Mouse (Mus musculus): Measurements from ENCODE around the gene Fry. TPM values are rescaled to one million over a fixed set of nuclear protein-coding genes. Genes with fewer than 3 reads are reported as not detected.

Gene Fry
- polyA plus RNA-seq, 1 experiment, result 2.9 TPM

DNA sequence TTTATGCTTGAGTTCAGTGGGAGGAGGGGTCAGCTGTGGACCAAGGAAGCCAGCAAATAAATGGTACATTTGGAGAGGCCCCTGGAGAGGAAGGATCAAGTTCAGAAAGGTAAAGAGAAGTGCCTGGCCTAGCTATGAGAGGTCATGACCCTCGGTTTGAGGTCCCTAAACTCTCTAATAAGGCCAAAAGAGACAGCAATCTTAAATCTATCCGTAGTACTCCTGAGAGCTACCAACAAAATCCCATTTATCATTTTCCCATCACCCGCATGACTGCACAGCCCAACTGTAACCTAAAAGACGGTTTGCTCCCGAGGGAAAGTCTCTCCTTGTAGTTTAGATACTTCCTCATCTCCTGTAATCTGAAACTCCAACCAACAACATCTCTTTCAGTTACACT is 264.0 kb downstream of the Fry start:
- TF ChIP-seq CTCF (IDR thresholded peaks at IDR 0.05; ENCODE audit: borderline replicate concordance, insufficient read depth, low read length), result no peak
- TF ChIP-seq POLR2A (IDR thresholded peaks at IDR 0.05; ENCODE audit: low read depth, low read length), result no peak
- no peak overlapping the region for H3K27ac ChIP-seq (ENCODE audit: insufficient read depth, low read length)
- H3K4me3 ChIP-seq (ENCODE audit: insufficient read depth, low read length), result no peak overlapping the region
- peaks cover 4% of the 10 kb centered on the region; the same call in 1 of the 2 replicates for H3K4me1 ChIP-seq (ENCODE audit: control insufficient read depth, insufficient read depth, low read length)

DNA sequence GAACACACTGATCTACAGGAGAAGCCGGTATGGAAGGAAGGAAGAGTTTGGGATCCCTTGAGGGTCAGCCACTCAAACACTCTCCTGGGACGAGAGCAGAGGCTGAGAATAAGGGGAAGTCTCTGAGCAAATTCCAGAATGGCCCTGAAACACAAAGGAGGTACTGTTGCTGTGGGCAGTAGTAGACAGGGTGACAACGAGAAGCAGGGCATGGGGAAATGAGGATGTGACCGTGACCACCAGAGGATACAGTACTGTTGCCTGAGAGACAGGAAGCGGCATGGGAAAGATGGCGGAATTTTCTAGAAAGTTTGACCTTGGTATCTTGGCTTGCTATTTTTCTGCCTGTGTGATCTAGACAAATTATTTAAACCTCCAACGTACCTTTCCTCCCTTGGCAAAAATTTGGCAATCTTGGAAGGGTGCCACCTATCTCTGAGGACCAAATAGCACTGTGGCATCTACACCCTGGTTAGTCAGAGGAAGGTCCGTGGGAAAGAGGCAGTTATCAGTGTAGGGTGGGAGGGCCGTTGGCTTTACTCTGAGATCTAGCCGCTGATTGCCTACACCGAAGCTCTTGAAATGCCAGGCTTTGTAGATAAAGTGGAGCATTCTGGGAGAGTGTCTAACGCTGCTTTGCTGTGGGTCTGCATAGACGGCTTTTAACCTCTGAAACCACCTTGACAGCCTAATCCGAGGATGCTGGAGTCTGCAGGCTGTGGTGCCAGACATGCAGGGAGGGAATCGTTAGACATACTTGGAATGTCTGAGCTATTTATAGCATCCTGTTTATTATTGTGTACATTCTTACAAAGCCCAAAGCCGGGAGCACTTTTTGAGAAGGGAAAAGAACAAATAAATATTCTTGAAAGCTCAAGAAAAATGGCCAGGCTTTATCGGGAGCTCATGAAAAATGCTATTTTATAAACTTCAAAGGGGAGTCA is 266.1 kb downstream of the Fry start:
- Histone ChIP-seq H3K4me1 (ENCODE audit: control insufficient read depth, insufficient read depth, low read length) (peaks cover 4% of the 10 kb centered on the region; the same call in 1 of the 2 replicates), H3K4me3 (ENCODE audit: insufficient read depth, low read length) (no peak overlapping the region), H3K27ac (ENCODE audit: insufficient read depth, low read length) (no peak overlapping the region)
- TF ChIP-seq CTCF (IDR thresholded peaks at IDR 0.05; ENCODE audit: borderline replicate concordance, insufficient read depth, low read length) (no peak), POLR2A (IDR thresholded peaks at IDR 0.05; ENCODE audit: low read depth, low read length) (no peak)

DNA sequence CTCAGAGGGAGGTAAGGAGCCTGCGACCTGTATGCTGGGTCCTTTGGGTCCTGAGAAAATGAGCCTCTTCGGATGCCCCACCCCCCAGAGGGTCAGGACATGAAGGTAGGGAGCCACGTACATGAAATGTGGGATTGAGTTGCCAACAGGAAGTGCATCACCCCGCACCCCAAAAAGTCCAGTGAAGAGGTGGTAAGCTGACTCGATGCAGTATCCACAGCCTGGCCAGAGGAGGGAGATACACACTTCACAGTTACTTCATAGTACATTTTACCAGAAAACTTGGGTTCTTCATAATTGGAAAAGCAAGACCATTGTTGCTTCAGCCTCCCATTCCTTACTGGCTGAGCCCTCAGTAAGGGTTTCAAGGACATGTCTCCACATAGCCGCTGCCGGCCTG is 266.8 kb downstream of the Fry start:
- peaks cover 4% of the 10 kb centered on the region; the same call in 1 of the 2 replicates for H3K4me1 ChIP-seq (ENCODE audit: control insufficient read depth, insufficient read depth, low read length)
- no peak overlapping the region for H3K27ac ChIP-seq (ENCODE audit: insufficient read depth, low read length)
- H3K4me3 ChIP-seq (ENCODE audit: insufficient read depth, low read length), result no peak overlapping the region
- TF ChIP-seq POLR2A (IDR thresholded peaks at IDR 0.05; ENCODE audit: low read depth, low read length), result no peak
- no peak for TF ChIP-seq CTCF (IDR thresholded peaks at IDR 0.05; ENCODE audit: borderline replicate concordance, insufficient read depth, low read length)

DNA sequence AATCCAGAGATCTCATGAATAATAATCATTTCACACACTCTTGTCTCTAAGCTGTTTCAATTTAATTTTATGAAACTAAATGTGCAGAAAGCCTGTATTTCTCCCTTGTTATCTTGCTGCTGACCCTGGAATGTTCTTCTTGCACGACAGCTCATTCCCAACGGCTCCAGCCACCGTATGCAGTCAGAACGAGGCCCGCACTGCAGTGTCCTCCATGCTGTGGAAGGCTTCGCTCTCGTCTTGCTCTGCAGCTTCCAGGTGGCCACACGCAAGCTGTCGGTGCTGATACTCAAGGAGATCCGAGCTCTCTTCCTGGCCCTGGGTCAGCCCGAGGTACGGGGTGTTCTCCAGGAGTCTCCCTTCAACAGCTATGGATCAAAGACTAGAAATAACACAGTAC is 270.2 kb downstream of the Fry start:
- TF ChIP-seq POLR2A (IDR thresholded peaks at IDR 0.05; ENCODE audit: low read depth, low read length) (no peak), CTCF (IDR thresholded peaks at IDR 0.05; ENCODE audit: borderline replicate concordance, insufficient read depth, low read length) (no peak)
- H3K27ac ChIP-seq (ENCODE audit: insufficient read depth, low read length), result no peak overlapping the region
- H3K4me1 ChIP-seq (ENCODE audit: control insufficient read depth, insufficient read depth, low read length), result peaks cover 4% of the 10 kb centered on the region; the same call in 1 of the 2 replicates
- no peak overlapping the region for H3K4me3 ChIP-seq (ENCODE audit: insufficient read depth, low read length)

DNA sequence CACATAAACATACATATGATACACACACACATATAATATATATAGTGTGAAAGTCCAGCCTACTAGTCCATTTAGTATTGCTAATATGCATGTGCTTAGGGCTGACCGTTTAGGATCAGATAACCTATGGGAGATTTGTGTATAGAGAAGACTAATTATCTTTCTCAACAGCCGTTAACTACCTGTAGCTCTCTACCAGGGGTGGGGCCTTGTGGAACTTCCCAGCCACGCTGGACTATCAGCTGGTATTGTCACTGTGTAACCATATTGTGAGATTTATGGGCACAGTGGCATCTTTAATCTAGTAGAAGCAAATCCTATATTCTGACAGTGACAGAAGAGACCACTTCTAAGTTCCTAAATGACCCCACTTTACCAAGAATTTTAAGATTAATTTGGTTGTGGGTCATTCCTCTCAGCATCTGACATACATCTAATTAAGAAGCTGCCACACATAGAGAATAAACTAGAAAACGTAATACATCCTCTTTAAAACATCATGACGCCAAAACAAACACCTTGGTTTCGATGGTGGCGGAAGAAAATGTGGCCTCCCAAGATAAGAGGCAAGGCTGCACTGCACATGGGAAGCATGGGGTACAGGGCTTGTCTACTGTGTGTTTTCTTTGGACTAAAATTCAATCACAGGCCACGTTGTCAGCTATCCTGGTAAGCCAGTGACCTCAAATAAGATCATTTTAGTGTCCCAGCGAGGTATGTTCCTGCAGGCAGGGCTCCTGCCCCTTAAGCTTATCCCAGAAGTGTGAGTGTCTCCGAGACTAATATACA is 271.3 kb downstream of the Fry start:
- Histone ChIP-seq H3K27ac (ENCODE audit: insufficient read depth, low read length) (no peak overlapping the region), H3K4me3 (ENCODE audit: insufficient read depth, low read length) (no peak overlapping the region), H3K4me1 (ENCODE audit: control insufficient read depth, insufficient read depth, low read length) (peaks cover under 1% of the 10 kb centered on the region; the same call in 1 of the 2 replicates)
- TF ChIP-seq CTCF (IDR thresholded peaks at IDR 0.05; ENCODE audit: borderline replicate concordance, insufficient read depth, low read length), result no peak
- TF ChIP-seq POLR2A (IDR thresholded peaks at IDR 0.05; ENCODE audit: low read depth, low read length), result no peak

DNA sequence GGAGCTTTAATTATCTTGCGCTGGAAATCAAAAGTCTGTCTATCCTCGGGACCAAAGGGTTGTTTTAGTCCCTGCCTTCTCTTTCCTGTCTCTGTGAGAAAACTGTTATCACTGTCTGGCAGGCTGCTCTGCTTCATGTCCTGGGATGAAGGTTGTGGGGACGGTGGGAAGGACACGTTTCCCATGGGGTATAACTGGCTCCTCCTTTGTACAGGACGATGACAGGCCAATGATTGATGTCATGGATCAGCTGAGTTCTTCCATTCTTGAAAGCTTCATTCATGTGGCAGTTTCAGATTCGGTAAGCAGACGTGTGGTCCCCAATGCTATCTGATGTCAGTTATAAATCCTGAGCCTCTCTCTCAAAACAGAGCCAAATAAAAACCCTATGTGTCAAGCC is 272.0 kb downstream of the Fry start:
- Histone ChIP-seq H3K27ac (ENCODE audit: insufficient read depth, low read length) (no peak overlapping the region), H3K4me3 (ENCODE audit: insufficient read depth, low read length) (no peak overlapping the region), H3K4me1 (ENCODE audit: control insufficient read depth, insufficient read depth, low read length) (no peaks in the 10 kb centered on the region)
- TF ChIP-seq POLR2A (IDR thresholded peaks at IDR 0.05; ENCODE audit: low read depth, low read length) (no peak), CTCF (IDR thresholded peaks at IDR 0.05; ENCODE audit: borderline replicate concordance, insufficient read depth, low read length) (no peak)

DNA sequence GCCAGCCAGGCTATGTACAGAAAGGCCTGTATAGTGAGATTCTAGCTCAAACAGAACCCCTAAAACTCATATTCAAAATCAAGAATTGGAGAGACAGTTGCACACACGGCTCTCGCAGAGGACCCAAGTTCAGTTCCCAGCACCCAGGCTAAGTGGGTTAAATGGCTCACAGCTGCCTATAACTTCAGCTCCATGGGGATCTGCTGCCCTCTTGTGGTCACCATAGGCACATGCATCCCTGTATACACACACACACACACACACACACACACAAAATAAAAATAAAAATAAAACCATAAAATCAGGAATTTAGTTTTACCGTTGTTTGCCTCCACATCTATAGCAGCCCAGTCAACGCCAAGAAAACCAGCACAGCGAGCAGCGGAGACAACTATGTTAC is 276.2 kb downstream of the Fry start:
- Histone ChIP-seq H3K27ac (ENCODE audit: insufficient read depth, low read length) (no peak overlapping the region), H3K4me1 (ENCODE audit: control insufficient read depth, insufficient read depth, low read length) (no peaks in the 10 kb centered on the region), H3K4me3 (ENCODE audit: insufficient read depth, low read length) (no peak overlapping the region)
- TF ChIP-seq POLR2A (IDR thresholded peaks at IDR 0.05; ENCODE audit: low read depth, low read length) (no peak), CTCF (IDR thresholded peaks at IDR 0.05; ENCODE audit: borderline replicate concordance, insufficient read depth, low read length) (no peak)

DNA sequence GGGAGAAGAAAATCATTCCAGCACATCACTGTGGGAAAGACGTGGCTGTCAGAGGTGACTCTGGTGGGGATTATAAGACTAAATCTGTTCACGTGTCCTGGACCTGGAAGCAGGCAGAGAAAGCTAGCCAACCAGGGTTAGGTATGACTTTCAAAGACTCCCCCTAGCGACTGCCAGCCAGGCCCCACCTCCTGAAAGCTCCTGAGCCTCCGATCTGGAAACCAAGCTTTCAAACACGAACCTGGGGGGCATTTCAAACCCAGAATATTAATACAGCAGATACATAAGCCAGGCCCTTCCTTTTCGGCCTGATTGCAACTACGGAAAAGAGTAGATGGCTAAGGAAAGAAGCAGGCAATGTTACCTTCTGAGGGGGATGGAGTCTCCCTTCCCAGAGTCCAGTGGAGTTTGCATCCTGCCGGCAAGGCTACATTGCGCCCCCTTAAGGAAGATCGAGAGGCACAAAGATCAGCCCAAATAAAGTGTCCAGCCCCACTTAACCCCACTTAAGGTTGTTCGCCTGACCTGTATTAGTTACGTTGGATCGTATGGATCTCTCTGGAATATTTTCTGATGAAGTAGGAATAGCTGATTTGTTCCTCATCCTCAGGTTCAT is 284.5 kb downstream of the Fry start:
- Histone ChIP-seq H3K4me3 (ENCODE audit: insufficient read depth, low read length) (no peak overlapping the region), H3K27ac (ENCODE audit: insufficient read depth, low read length) (no peak overlapping the region), H3K4me1 (ENCODE audit: control insufficient read depth, insufficient read depth, low read length) (no peaks in the 10 kb centered on the region; the same call in 1 of the 2 replicates)
- no peak for TF ChIP-seq POLR2A (IDR thresholded peaks at IDR 0.05; ENCODE audit: low read depth, low read length)
- TF ChIP-seq CTCF (IDR thresholded peaks at IDR 0.05; ENCODE audit: borderline replicate concordance, insufficient read depth, low read length), result no peak

DNA sequence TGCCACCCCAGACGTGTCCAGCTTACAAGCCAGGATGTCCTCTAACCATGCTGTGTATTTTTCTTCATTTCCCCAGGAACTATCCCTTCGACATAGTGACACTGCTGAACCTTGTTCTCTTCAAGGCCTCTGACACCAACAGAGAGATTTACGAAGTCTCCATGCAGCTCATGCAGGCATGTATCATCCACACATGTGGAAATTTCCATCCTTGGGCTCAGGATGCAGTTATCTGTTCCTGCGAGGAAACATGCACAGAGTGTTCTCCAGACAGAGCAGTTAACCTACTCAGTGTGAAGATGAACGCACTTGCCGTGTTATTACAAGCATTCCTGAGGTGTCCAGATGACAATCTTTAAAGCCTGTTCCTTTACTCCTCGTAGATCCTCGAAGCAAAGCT is 286.4 kb downstream of the Fry start:
- H3K4me3 ChIP-seq (ENCODE audit: insufficient read depth, low read length), result no peak overlapping the region
- H3K4me1 ChIP-seq (ENCODE audit: control insufficient read depth, insufficient read depth, low read length), result peaks cover 6% of the 10 kb centered on the region; the same call in 1 of the 2 replicates
- no peak for TF ChIP-seq POLR2A (IDR thresholded peaks at IDR 0.05; ENCODE audit: low read depth, low read length)
- no peak for TF ChIP-seq CTCF (IDR thresholded peaks at IDR 0.05; ENCODE audit: borderline replicate concordance, insufficient read depth, low read length)
- H3K27ac ChIP-seq (ENCODE audit: insufficient read depth, low read length), result no peak overlapping the region

Data from embryonic fibroblast, embryonic 13.5 days (primary cell).